Mouse (Mus musculus) MEL (cell line): ENCODE results near the gene Rpp14. TPM values are rescaled to one million over a fixed set of nuclear protein-coding genes. Genes with fewer than 3 reads are reported as not detected.

Experiments
- DNase-seq: peaks from one replicate; pipeline ENCODE4 v3.0.0; 2011; ENCODE audit warnings: low read depth, low spot score
- H3K27ac ChIP-seq: 2 replicates; pipeline ENCODE4 v1.5.1; 2012; ENCODE audit warnings: low read depth, mild to moderate bottlenecking, control low read depth, low read length, moderate library complexity; ENCODE audit not compliant: control insufficient read depth
- H3K27me3 ChIP-seq, 2 experiments: fragments of 150-350 bp in 1 of 2; sonication (generic) in 1 of 2; 2 replicates each; pipeline ENCODE4 v1.6.1; 2012; ENCODE audit warnings: low read length in 2 of 2, mild to moderate bottlenecking in 2 of 2, improper control_type of control experiment in 1 of 2, moderate library complexity in 1 of 2; ENCODE audit not compliant: insufficient read depth in 2 of 2, control insufficient read depth in 1 of 2
- H3K36me3 ChIP-seq, 2 experiments: 2 replicates each; pipeline ENCODE4 v1.6.1; 2012 to 2014; ENCODE audit warnings: low read length in 2 of 2, improper control_type of control experiment in 1 of 2, inconsistent platforms in 1 of 2, mild to moderate bottlenecking in 1 of 2; ENCODE audit not compliant: insufficient read depth in 2 of 2, control insufficient read depth in 1 of 2
- H3K4me1 ChIP-seq, 2 experiments: fragments of 150-350 bp in 1 of 2; sonication (generic) in 1 of 2; 2 replicates each; pipeline ENCODE4 v1.6.1; 2012; ENCODE audit warnings: low read length in 2 of 2, improper control_type of control experiment in 1 of 2, mild to moderate bottlenecking in 1 of 2; ENCODE audit not compliant: insufficient read depth in 2 of 2, control insufficient read depth in 1 of 2
- H3K4me3 ChIP-seq, 2 experiments: fragments of 150-350 bp in 1 of 2; sonication (generic) in 1 of 2; 2 replicates each; pipeline ENCODE4 v1.5.1; 2012; ENCODE audit warnings: low read depth in 2 of 2, low read length in 2 of 2, mild to moderate bottlenecking in 2 of 2, moderate library complexity in 2 of 2, control low read depth in 1 of 2, improper control_type of control experiment in 1 of 2; ENCODE audit not compliant: control insufficient read depth in 1 of 2, insufficient read depth in 1 of 2
- H3K79me2 ChIP-seq: 2 replicates; pipeline ENCODE4 v1.6.1; 2012; ENCODE audit warnings: mild to moderate bottlenecking, low read length, moderate library complexity; ENCODE audit not compliant: control insufficient read depth, poor library complexity, insufficient read depth
- H3K9ac ChIP-seq: 2 replicates; pipeline ENCODE4 v1.6.1; 2012; ENCODE audit warnings: low read depth, mild to moderate bottlenecking, control low read depth, low read length, moderate library complexity; ENCODE audit not compliant: control insufficient read depth, poor library complexity, severe bottlenecking
- H3K9me3 ChIP-seq: fragments of 150-350 bp; sonication (generic); replicated peaks from 2 replicates; pipeline ENCODE4 v1.6.1; 2012; ENCODE audit warnings: mild to moderate bottlenecking, low read length, improper control_type of control experiment, moderate library complexity; ENCODE audit not compliant: insufficient read depth
- CHD1 ChIP-seq: IDR thresholded peaks from 2 replicates; pipeline ENCODE4 v1.6.1; 2012; ENCODE audit warnings: low read depth, mild to moderate bottlenecking, inconsistent platforms, low read length, improper control_type of control experiment
- CHD2 ChIP-seq: IDR thresholded peaks from 2 replicates; pipeline ENCODE4 v1.6.1; 2011; ENCODE audit warnings: low read length, improper control_type of control experiment
- EP300 ChIP-seq, 2 experiments: IDR thresholded peaks; 2 replicates each; pipeline ENCODE4 v1.6.1; 2011; ENCODE audit warnings: improper control_type of control experiment in 2 of 2, low read length in 2 of 2, low read depth in 1 of 2, mild to moderate bottlenecking in 1 of 2
- GABPA ChIP-seq: IDR thresholded peaks from 2 replicates; pipeline ENCODE4 v1.6.1; 2012; ENCODE audit warnings: low read depth, mild to moderate bottlenecking, inconsistent platforms, low read length, improper control_type of control experiment, moderate library complexity
- GATA1 ChIP-seq: IDR thresholded peaks from 2 replicates; pipeline ENCODE4 v1.6.1; 2011; ENCODE audit warnings: low read depth, low read length, improper control_type of control experiment
- JUND ChIP-seq: IDR thresholded peaks from 2 replicates; pipeline ENCODE4 v1.6.1; 2011; ENCODE audit warnings: low read depth, mild to moderate bottlenecking, improper control_type of control experiment, low read length
- KAT2A ChIP-seq: conservative IDR thresholded peaks from 2 replicates; pipeline ENCODE4 v1.6.1; 2012; ENCODE audit warnings: low read depth, low read length, improper control_type of control experiment, inconsistent platforms
- MAFK ChIP-seq: IDR thresholded peaks from 2 replicates; pipeline ENCODE4 v1.6.1; 2011; ENCODE audit warnings: low read depth, mild to moderate bottlenecking, low read length, improper control_type of control experiment, borderline replicate concordance
- MXI1 ChIP-seq: IDR thresholded peaks from 2 replicates; pipeline ENCODE4 v1.6.1; 2011; ENCODE audit warnings: mild to moderate bottlenecking, low read depth, low read length, improper control_type of control experiment
- MYC ChIP-seq: IDR thresholded peaks from 2 replicates; pipeline ENCODE4 v1.6.1; 2011; ENCODE audit warnings: low read depth, mild to moderate bottlenecking, low read length, improper control_type of control experiment, moderate library complexity
- NELFE ChIP-seq: IDR thresholded peaks from 2 replicates; pipeline ENCODE4 v1.6.1; 2011; ENCODE audit warnings: low read depth, low read length, improper control_type of control experiment
- POLR2AphosphoS2 ChIP-seq: IDR thresholded peaks from 2 replicates; pipeline ENCODE4 v1.6.1; 2011; ENCODE audit warnings: low read length, improper control_type of control experiment
- RAD21 ChIP-seq: IDR thresholded peaks from 2 replicates; pipeline ENCODE4 v1.6.1; 2011; ENCODE audit warnings: mild to moderate bottlenecking, low read depth, low read length, improper control_type of control experiment
- TCF12 ChIP-seq: IDR thresholded peaks from 2 replicates; pipeline ENCODE4 v1.6.1; 2014; ENCODE audit warnings: low read depth, mild to moderate bottlenecking, inconsistent platforms, low read length, improper control_type of control experiment, moderate library complexity
- USF2 ChIP-seq, 2 experiments: IDR thresholded peaks; 2 replicates each; pipeline ENCODE4 v1.6.1; 2011 to 2012; ENCODE audit warnings: improper control_type of control experiment in 2 of 2, low read length in 2 of 2, borderline replicate concordance in 1 of 2, inconsistent platforms in 1 of 2, low read depth in 1 of 2, mild to moderate bottlenecking in 1 of 2; ENCODE audit not compliant: insufficient read depth in 1 of 2
- ZKSCAN1 ChIP-seq: IDR thresholded peaks from 2 replicates; pipeline ENCODE4 v1.6.1; 2012; ENCODE audit warnings: low read depth, mild to moderate bottlenecking, inconsistent platforms, low read length, improper control_type of control experiment, moderate library complexity
- ZNF384 ChIP-seq: IDR thresholded peaks from 2 replicates; pipeline ENCODE4 v1.6.1; 2012; ENCODE audit warnings: low read depth, mild to moderate bottlenecking, inconsistent platforms, low read length, improper control_type of control experiment
- polyA plus RNA-seq, 2 experiments: library from polyadenylated mRNA; stranded (reverse) in 1 of 2; unstranded in 1 of 2; fragments of >175 nt in 1 of 2; fragments of >200 nt in 1 of 2; gene quantifications; 2 replicates each; pipeline versions ENCODE4 v1.2.1 to v1.2.4; 2012; ENCODE audit warnings: low replicate concordance in 2 of 2, low read depth in 1 of 2; ENCODE audit not compliant: insufficient read length in 2 of 2, insufficient read depth in 1 of 2, missing spikeins in 1 of 2
- total RNA-seq: library from RNA; depleted of rRNA; stranded (reverse); fragments of 300-350 nt; gene quantifications from 2 replicates; pipeline ENCODE4 v1.2.3, GENCODE M21; 2012

The Rpp14 gene
- total and polyA plus RNA-seq, 3 experiments = 41.2 to 45.5 TPM; not detected in 1

GRCm38 (mm10) chr14:8040911-8041678 lies 39.1 kb upstream of the Rpp14 start:
- H3K27me3 ChIP-seq = no peaks in the 10 kb centered on the region
- DNase-seq = no peak
- H3K79me2 ChIP-seq = no peaks in the 10 kb centered on the region
- H3K27ac ChIP-seq = no peak overlapping the region
- H3K36me3 ChIP-seq = no peaks in the 10 kb centered on the region
- no peaks in the 10 kb centered on the region for H3K9me3 ChIP-seq
- no peak overlapping the region for H3K4me3 ChIP-seq
- no peak for TF ChIP-seq MAFK
- TF ChIP-seq, all 39 proteins: peak for 0
- Histone ChIP-seq H3K4me1 (no peaks in the 10 kb centered on the region), H3K9ac (no peak overlapping the region)

DNA sequence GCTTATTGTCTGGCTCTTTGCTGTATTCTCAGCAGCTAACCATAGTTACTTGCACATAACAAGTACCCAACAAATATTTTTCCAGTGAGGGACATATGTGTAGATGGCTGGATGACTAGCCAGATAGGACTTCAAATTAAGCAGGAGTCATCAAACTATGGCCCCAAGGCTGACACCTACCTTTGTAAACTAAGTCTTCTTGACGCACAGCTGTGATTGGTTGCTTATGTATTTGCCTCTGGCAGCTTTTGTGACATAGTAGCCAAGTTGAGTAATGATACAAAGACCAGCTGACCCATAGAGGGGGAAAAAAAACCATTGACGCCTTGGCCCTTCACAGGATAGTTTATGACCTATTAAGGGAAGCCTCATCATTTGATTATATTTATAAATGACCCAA lies 38.0 kb upstream of the Rpp14 start:
- Histone ChIP-seq H3K4me3 (no peak overlapping the region), H3K4me1 (no peaks in the 10 kb centered on the region)

GRCm38 (mm10) chr14:8042577-8042976 lies 37.6 kb upstream of the Rpp14 start:
- no peaks in the 10 kb centered on the region for H3K4me1 ChIP-seq
- no peak overlapping the region for H3K9ac ChIP-seq
- no peak for DNase-seq
- H3K27me3 ChIP-seq = no peaks in the 10 kb centered on the region
- no peaks in the 10 kb centered on the region for H3K36me3 ChIP-seq
- H3K9me3 ChIP-seq = no peaks in the 10 kb centered on the region
- no peak overlapping the region for H3K27ac ChIP-seq
- TF ChIP-seq GATA1 = no peak
- TF ChIP-seq MYC = no peak
- no peak for TF ChIP-seq ZKSCAN1
- no peak for TF ChIP-seq MXI1
- no peak for TF ChIP-seq CHD2
- no peak for TF ChIP-seq ZNF384
- TF ChIP-seq EP300 (IDR thresholded peaks at IDR 0.05; ENCODE audit: low read depth in 1 of 2, low read length in 2 of 2) = no peak
- no peak for TF ChIP-seq GABPA
- no peak for TF ChIP-seq USF2 (IDR thresholded peaks at IDR 0.05; ENCODE audit: borderline replicate concordance in 1 of 2, insufficient read depth in 1 of 2, low read depth in 1 of 2, low read length in 2 of 2)
- TF ChIP-seq JUND = no peak
- no peak for TF ChIP-seq RAD21
- no peak for TF ChIP-seq MAFK
- no peak for TF ChIP-seq NELFE
- no peak overlapping the region for H3K4me3 ChIP-seq
- H3K79me2 ChIP-seq = no peaks in the 10 kb centered on the region

More for the DNA sequence above, 38.0 kb upstream of the Rpp14 start:
- Histone ChIP-seq H3K9me3 (no peaks in the 10 kb centered on the region), H3K27ac (no peak overlapping the region), H3K27me3 (no peaks in the 10 kb centered on the region), H3K9ac (no peak overlapping the region), H3K79me2 (no peaks in the 10 kb centered on the region), H3K36me3 (no peaks in the 10 kb centered on the region)
- no peak for DNase-seq
- TF ChIP-seq EP300 (IDR thresholded peaks at IDR 0.05; ENCODE audit: low read depth in 1 of 2, low read length in 2 of 2) = no peak
- TF ChIP-seq CHD1 = no peak
- TF ChIP-seq TCF12 = no peak
- no peak for TF ChIP-seq GATA1
- no peak for TF ChIP-seq POLR2AphosphoS2
- TF ChIP-seq KAT2A = no peak
- no peak for TF ChIP-seq MAFK
